Mouse (Mus musculus) yolk sac, embryonic 10.5 days (tissue): ENCODE measurements at regions not wholly inside any gene's neighbourhood (a gene's known extent, or its start where the extent isn't known, plus 50 kb on each side); places are given as distances from the start of the nearest gene placed in this dataset.

Source experiments
- DNase-seq: peaks from one replicate; pipeline ENCODE4 v3.0.0-alpha.2; 2017; ENCODE audit warnings: low spot score

- no peak for DNase-seq
These were observed 586.7 kb downstream of the Ofcc1 start for GRCm38 (mm10) chr13:39774554-39774953.

- no peak for DNase-seq
These were observed 587.1 kb downstream of the Ofcc1 start for GRCm38 (mm10) chr13:39774111-39774510.

- no peak for DNase-seq
These were observed 592.0 kb downstream of the Ofcc1 start for GRCm38 (mm10) chr13:39769228-39769627.

- no peak for DNase-seq
These were observed 594.4 kb downstream of the Ofcc1 start for GRCm38 (mm10) chr13:39766897-39767296.
